8 mouse cellular contexts compared by ENCODE assay signal in genomic region chr8:125253505-125254180, GRCm38 (mm10).
DNase-seq lines count a peak whose midpoint lies in the region; ATAC-seq and TF ChIP-seq lines count a peak whose summit lies in the region.

No protein-coding gene starts in this region.

- WGBS in kidney, embryonic 14.5 days = 55% methylated on average over 10 of the region's 10 CpGs
- WGBS in hindbrain, postnatal 0 days = 23% methylated on average over 10 of the region's 10 CpGs

- H3K36me3 ChIP-seq in kidney, embryonic 14.5 days (ENCODE audit: control insufficient read depth, insufficient read depth, low read length) = no peaks in the 10 kb centered on the region
- no peaks in the 10 kb centered on the region for H3K36me3 ChIP-seq in hindbrain, postnatal 0 days (ENCODE audit: insufficient read depth, low read length)

- no peaks in the 10 kb centered on the region for H3K9me3 ChIP-seq in kidney, embryonic 14.5 days (ENCODE audit: control insufficient read depth, low read length)
- H3K9me3 ChIP-seq in hindbrain, postnatal 0 days (ENCODE audit: low read length) = no peaks in the 10 kb centered on the region

- no peaks in the 10 kb centered on the region for H3K27me3 ChIP-seq in kidney, embryonic 14.5 days (ENCODE audit: control insufficient read depth, insufficient read depth, low read length)
- no peaks in the 10 kb centered on the region for H3K27me3 ChIP-seq in hindbrain, postnatal 0 days (ENCODE audit: insufficient read depth, low read length)

- peak overlapping the region; percentile 59; the same call in 1 of the 2 replicates for H3K27ac ChIP-seq in kidney, embryonic 14.5 days (ENCODE audit: low read depth, low read length)
- H3K27ac ChIP-seq in hindbrain, postnatal 0 days = peak overlapping the region; percentile 92

- no peak for ATAC-seq in kidney, embryonic 14.5 days (ENCODE audit: low FRiP score, low TSS enrichment)
- peak; percentile 22 for ATAC-seq in hindbrain, postnatal 0 days

- TF ChIP-seq CTCF in hindbrain, postnatal 0 days (IDR thresholded peaks at IDR 0.05; ENCODE audit: low read depth) = no peak

- peak overlapping the region; percentile 51 for H3K4me2 ChIP-seq in kidney, embryonic 14.5 days (replicated peaks; ENCODE audit: low read depth, low read length)
- peak overlapping the region; percentile 60 for H3K4me2 ChIP-seq in hindbrain, postnatal 0 days (ENCODE audit: low read depth, low read length)

- no peak overlapping the region for H3K9ac ChIP-seq in kidney, embryonic 14.5 days (ENCODE audit: low read depth, low read length)
- peak overlapping the region; percentile 48; the same call in 1 of the 2 replicates for H3K9ac ChIP-seq in hindbrain, postnatal 0 days (replicated peaks; ENCODE audit: low read length)

- H3K4me3 ChIP-seq in kidney, embryonic 14.5 days (ENCODE audit: low read length) = peak overlapping the region; percentile 33
- peak overlapping the region; percentile 27; the same call in 1 of the 2 replicates for H3K4me3 ChIP-seq in hindbrain, postnatal 0 days (ENCODE audit: low read length)

- no peak for DNase-seq in kidney, postnatal 10 days
- DNase-seq in c-Kit-positive CD71-positive TER-119-positive erythroid progenitor cells, embryonic 14.5 days (ENCODE audit: low spot score) = peak; percentile 25
- DNase-seq in hindbrain, postnatal 0 days (ENCODE audit: low spot score) = no peak
- peak; percentile 77 for DNase-seq in lung, postnatal 36 days
- DNase-seq in thymus, postnatal 25 days = peak; percentile 45
- DNase-seq in gastrocnemius, postnatal 25 days = no peak
- no peak for DNase-seq in kidney, adult 11 months

- H3K4me1 ChIP-seq in kidney, embryonic 14.5 days (ENCODE audit: control insufficient read depth, insufficient read depth, low read length) = 0 out of 2 replicates have a peak, but pooled peaks cover 3% of the 10 kb centered on the region
- H3K4me1 ChIP-seq in hindbrain, postnatal 0 days (ENCODE audit: insufficient read depth, low read length) = peaks cover 15% of the 10 kb centered on the region

Comparison
In these comparisons a context has a peak if more than half of its experiments do, and no peak if none do; other contexts are left out.
1. DNase-seq: peak in c-Kit-positive CD71-positive TER-119-positive erythroid progenitor cells, embryonic 14.5 days (single experiment), lung, postnatal 36 days (single experiment) and thymus, postnatal 25 days (single experiment); none in kidney, postnatal 10 days (single experiment), hindbrain, postnatal 0 days (single experiment), gastrocnemius, postnatal 25 days (single experiment) and kidney, adult 11 months (single experiment).